Mouse (Mus musculus) olfactory bulb, adult 2 months (tissue): Measurements from ENCODE around the gene Lama4.

Experiments used
- CTCF ChIP-seq: fragments of 200-500 bp; IDR thresholded peaks from 2 replicates; pipeline ENCODE4 v1.5.1; 2012; ENCODE audit warnings: low read depth, mild to moderate bottlenecking, low read length, moderate library complexity; ENCODE audit not compliant: insufficient read depth
- POLR2A ChIP-seq: fragments of 200-500 bp; IDR thresholded peaks from 2 replicates; pipeline ENCODE4 v1.6.1; 2012; ENCODE audit warnings: mild to moderate bottlenecking, low read depth, low read length, moderate library complexity; ENCODE audit not compliant: insufficient read depth

GRCm38 (mm10) chr10:39098746-39099145 is 133.4 kb downstream of the Lama4 start:
- TF ChIP-seq CTCF (no peak), POLR2A (no peak)
